Mouse (Mus musculus): ENCODE data around the gene Sh3d21. TPM values are rescaled to one million over a fixed set of nuclear protein-coding genes. Genes with fewer than 3 reads are reported as not detected.

Sh3d21 gene
- polyA plus RNA-seq, 1 experiment from 2014 or later, result 8.4 TPM

GRCm38 (mm10) chr4:126197485-126197884 is 34.2 kb upstream of the Sh3d21 start:
- DNase-seq (ENCODE audit: low spot score), result no peak
- Histone ChIP-seq H3K27ac (replicated peaks) (no peak overlapping the region), H3K9me3 (ENCODE audit: control insufficient read depth, low read length) (no peaks in the 10 kb centered on the region), H3K4me1 (replicated peaks; ENCODE audit: control insufficient read depth, insufficient read depth) (no peaks in the 10 kb centered on the region; the same call in 1 of the 2 replicates), H3K9ac (ENCODE audit: low read length) (no peak overlapping the region), H3K36me3 (ENCODE audit: control insufficient read depth, insufficient read depth, low read length) (0 out of 2 replicates have a peak, but pooled peaks cover 3% of the 10 kb centered on the region), H3K4me2 (replicated peaks; ENCODE audit: low read depth) (no peak overlapping the region), H3K4me3 (ENCODE audit: low read depth, low read length) (no peak overlapping the region), H3K27me3 (ENCODE audit: control insufficient read depth, insufficient read depth, low read length) (no peaks in the 10 kb centered on the region)
- 55% methylated on average over 3 of the region's 3 CpGs for WGBS
- TF ChIP-seq EP300 (optimal IDR thresholded peaks at IDR 0.05) (no peak), CTCF (IDR thresholded peaks at IDR 0.05; ENCODE audit: low read depth) (no peak)
- ATAC-seq (ENCODE audit: low FRiP score, low TSS enrichment), result no peak

GRCm38 (mm10) chr4:126194916-126195315 is 31.6 kb upstream of the Sh3d21 start:
- Histone ChIP-seq H3K27ac (replicated peaks) (no peak overlapping the region), H3K9me3 (ENCODE audit: control insufficient read depth, low read length) (no peaks in the 10 kb centered on the region), H3K4me1 (replicated peaks; ENCODE audit: control insufficient read depth, insufficient read depth) (no peaks in the 10 kb centered on the region; the same call in 1 of the 2 replicates), H3K27me3 (ENCODE audit: control insufficient read depth, insufficient read depth, low read length) (no peaks in the 10 kb centered on the region), H3K36me3 (ENCODE audit: control insufficient read depth, insufficient read depth, low read length) (peaks cover 8% of the 10 kb centered on the region; the same call in 1 of the 2 replicates), H3K9ac (ENCODE audit: low read length) (no peak overlapping the region), H3K4me3 (ENCODE audit: low read depth, low read length) (no peak overlapping the region), H3K4me2 (replicated peaks; ENCODE audit: low read depth) (no peak overlapping the region)
- ATAC-seq (ENCODE audit: low FRiP score, low TSS enrichment) (no peak), DNase-seq (ENCODE audit: low spot score) (no peak)
- 90% methylated on average over 4 of the region's 4 CpGs for WGBS
- TF ChIP-seq EP300 (optimal IDR thresholded peaks at IDR 0.05), result no peak
- TF ChIP-seq CTCF (IDR thresholded peaks at IDR 0.05; ENCODE audit: low read depth), result no peak

GRCm38 (mm10) chr4:126194216-126194615 is 30.9 kb upstream of the Sh3d21 start:
- no peak for DNase-seq (ENCODE audit: low spot score)
- Histone ChIP-seq H3K4me2 (replicated peaks; ENCODE audit: low read depth) (no peak overlapping the region), H3K4me3 (ENCODE audit: low read depth, low read length) (no peak overlapping the region), H3K9me3 (ENCODE audit: control insufficient read depth, low read length) (no peaks in the 10 kb centered on the region), H3K27me3 (ENCODE audit: control insufficient read depth, insufficient read depth, low read length) (no peaks in the 10 kb centered on the region), H3K4me1 (replicated peaks; ENCODE audit: control insufficient read depth, insufficient read depth) (no peaks in the 10 kb centered on the region; the same call in 1 of the 2 replicates), H3K9ac (ENCODE audit: low read length) (no peak overlapping the region), H3K36me3 (ENCODE audit: control insufficient read depth, insufficient read depth, low read length) (peaks cover 8% of the 10 kb centered on the region; the same call in 1 of the 2 replicates), H3K27ac (replicated peaks) (no peak overlapping the region)
- ATAC-seq (ENCODE audit: low FRiP score, low TSS enrichment), result no peak
- no peak for TF ChIP-seq EP300 (optimal IDR thresholded peaks at IDR 0.05)
- TF ChIP-seq CTCF (IDR thresholded peaks at IDR 0.05; ENCODE audit: low read depth), result no peak

- Histone ChIP-seq H3K27me3 (ENCODE audit: control insufficient read depth, insufficient read depth, low read length) (no peaks in the 10 kb centered on the region), H3K9ac (ENCODE audit: low read length) (no peak overlapping the region), H3K36me3 (ENCODE audit: control insufficient read depth, insufficient read depth, low read length) (peaks cover 8% of the 10 kb centered on the region; the same call in 1 of the 2 replicates), H3K4me1 (replicated peaks; ENCODE audit: control insufficient read depth, insufficient read depth) (no peaks in the 10 kb centered on the region), H3K4me2 (replicated peaks; ENCODE audit: low read depth) (no peak overlapping the region), H3K27ac (replicated peaks) (no peak overlapping the region), H3K4me3 (ENCODE audit: low read depth, low read length) (no peak overlapping the region), H3K9me3 (ENCODE audit: control insufficient read depth, low read length) (no peaks in the 10 kb centered on the region)
- TF ChIP-seq EP300 (optimal IDR thresholded peaks at IDR 0.05) (no peak), CTCF (IDR thresholded peaks at IDR 0.05; ENCODE audit: low read depth) (no peak)
- no peak for DNase-seq (ENCODE audit: low spot score)
- ATAC-seq (ENCODE audit: low FRiP score, low TSS enrichment), result no peak
- 86% methylated on average over 2 of the region's 2 CpGs for WGBS
Observed at GRCm38 (mm10) chr4:126190636-126191035, 27.3 kb upstream of the Sh3d21 start.

GRCm38 (mm10) chr4:126187096-126187495 is 23.8 kb upstream of the Sh3d21 start:
- 73% methylated on average over 3 of the region's 3 CpGs for WGBS

GRCm38 (mm10) chr4:126183034-126183433 is 19.7 kb upstream of the Sh3d21 start:
- no peaks in the 10 kb centered on the region for H3K27me3 ChIP-seq (ENCODE audit: control insufficient read depth, insufficient read depth, low read length)
- no peak overlapping the region for H3K4me3 ChIP-seq (ENCODE audit: low read depth, low read length)
- 70% methylated on average over 5 of the region's 5 CpGs for WGBS
- no peaks in the 10 kb centered on the region for H3K9me3 ChIP-seq (ENCODE audit: control insufficient read depth, low read length)
- DNase-seq (ENCODE audit: low spot score) (no peak), ATAC-seq (ENCODE audit: low FRiP score, low TSS enrichment) (no peak)
- H3K36me3 ChIP-seq (ENCODE audit: control insufficient read depth, insufficient read depth, low read length), result peaks cover 4% of the 10 kb centered on the region; the same call in 1 of the 2 replicates
- H3K4me2 ChIP-seq (replicated peaks; ENCODE audit: low read depth), result no peak overlapping the region
- no peak overlapping the region for H3K27ac ChIP-seq (replicated peaks)
- no peak for TF ChIP-seq EP300 (optimal IDR thresholded peaks at IDR 0.05)
- no peak for TF ChIP-seq CTCF (IDR thresholded peaks at IDR 0.05; ENCODE audit: low read depth)
- H3K4me1 ChIP-seq (replicated peaks; ENCODE audit: control insufficient read depth, insufficient read depth), result no peaks in the 10 kb centered on the region
- H3K9ac ChIP-seq (ENCODE audit: low read length), result no peak overlapping the region

More at GRCm38 (mm10) chr4:126187096-126187495, 23.8 kb upstream of the Sh3d21 start:
- Histone ChIP-seq H3K9me3 (ENCODE audit: control insufficient read depth, low read length) (no peaks in the 10 kb centered on the region), H3K4me2 (replicated peaks; ENCODE audit: low read depth) (no peak overlapping the region), H3K27ac (replicated peaks) (no peak overlapping the region), H3K27me3 (ENCODE audit: control insufficient read depth, insufficient read depth, low read length) (no peaks in the 10 kb centered on the region), H3K9ac (ENCODE audit: low read length) (no peak overlapping the region), H3K36me3 (ENCODE audit: control insufficient read depth, insufficient read depth, low read length) (peaks cover 3% of the 10 kb centered on the region; the same call in 1 of the 2 replicates), H3K4me3 (ENCODE audit: low read depth, low read length) (no peak overlapping the region), H3K4me1 (replicated peaks; ENCODE audit: control insufficient read depth, insufficient read depth) (no peaks in the 10 kb centered on the region)
- TF ChIP-seq EP300 (optimal IDR thresholded peaks at IDR 0.05) (no peak), CTCF (IDR thresholded peaks at IDR 0.05; ENCODE audit: low read depth) (no peak)
- DNase-seq (ENCODE audit: low spot score), result no peak
- ATAC-seq (ENCODE audit: low FRiP score, low TSS enrichment), result no peak

Data from stomach, postnatal 0 days (tissue).